Mouse (Mus musculus): ENCODE measurements at regions not wholly inside any gene's neighbourhood (a gene's known extent, or its start where the extent isn't known, plus 50 kb on each side); places are given as distances from the start of the nearest gene placed in this dataset.

- ATAC-seq: no peak
- Histone ChIP-seq H3K4me3 (replicated peaks) (no peak overlapping the region), H3K27ac (no peak overlapping the region), H3K27me3 (no peaks in the 10 kb centered on the region), H3K4me1 (replicated peaks) (peaks cover 19% of the 10 kb centered on the region), H3K36me3 (no peaks in the 10 kb centered on the region), H3K4me2 (replicated peaks) (no peak overlapping the region), H3K9me3 (no peaks in the 10 kb centered on the region), H3K9ac (replicated peaks) (no peak overlapping the region)
- 89% methylated on average over 10 of the region's 10 CpGs for WGBS
Observed at GRCm38 (mm10) chr17:63806360-63806759, 56.5 kb upstream of the Fer start.

DNA sequence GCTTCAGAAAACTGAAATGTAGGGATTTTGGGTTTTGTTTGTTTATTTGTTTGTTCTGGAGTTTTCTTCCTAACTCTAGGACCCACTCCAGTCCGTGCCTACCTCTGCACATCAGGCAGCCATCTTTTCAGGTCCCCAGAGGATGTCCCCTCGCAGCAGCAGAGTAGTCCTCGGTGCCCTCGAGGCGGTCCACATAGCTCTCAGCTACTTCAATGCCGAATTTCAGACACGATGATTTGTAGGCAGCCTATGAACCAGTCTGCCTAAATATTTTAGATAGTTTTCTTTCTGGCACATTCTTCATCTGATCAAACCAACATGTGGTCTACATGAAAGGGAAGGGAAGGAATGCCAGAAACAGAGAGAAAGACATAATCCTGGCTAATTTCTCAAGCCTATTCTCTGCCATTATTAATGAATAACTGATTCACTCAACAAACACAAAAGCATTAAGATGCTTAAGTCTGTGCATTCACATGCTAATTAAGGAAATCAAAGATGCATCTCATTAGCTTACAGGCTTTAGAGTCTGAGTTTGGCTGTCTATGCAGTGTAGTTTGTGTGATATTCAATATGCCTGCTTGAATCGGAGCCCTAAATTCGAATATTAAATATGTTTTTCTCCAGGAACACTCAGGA, 55.2 kb upstream of the Fer start:
- Histone ChIP-seq H3K36me3 (no peaks in the 10 kb centered on the region), H3K4me1 (replicated peaks) (peaks cover 24% of the 10 kb centered on the region), H3K9ac (replicated peaks) (no peak overlapping the region), H3K9me3 (no peaks in the 10 kb centered on the region), H3K4me2 (replicated peaks) (no peak overlapping the region), H3K4me3 (replicated peaks) (no peak overlapping the region), H3K27ac (no peak overlapping the region; the same call in 1 of the 2 replicates), H3K27me3 (no peaks in the 10 kb centered on the region)
- 24% methylated on average over 9 of the region's 9 CpGs for WGBS
- peak; percentile 85 for ATAC-seq

DNA sequence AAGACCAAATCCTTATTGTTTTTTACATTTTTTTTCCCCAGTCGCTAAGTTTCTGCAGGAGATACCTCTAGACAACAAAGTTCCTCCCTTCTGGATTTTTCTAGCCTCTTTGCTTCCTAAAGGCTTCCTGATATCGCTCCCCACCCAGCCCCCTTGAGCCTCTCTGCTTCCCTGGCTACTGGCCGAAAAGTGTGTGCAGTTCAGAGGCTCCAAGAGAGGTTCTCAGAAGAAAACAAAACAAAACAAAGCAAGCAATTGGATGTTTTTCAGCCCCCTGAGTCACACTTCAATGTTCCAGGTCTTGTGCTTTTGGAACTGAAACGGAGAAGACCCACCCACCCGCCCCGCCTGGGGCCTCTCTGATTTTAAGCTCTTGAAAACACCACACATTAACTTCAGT, 54.1 kb upstream of the Fer start:
- peaks cover 25% of the 10 kb centered on the region for H3K4me1 ChIP-seq (replicated peaks)
- WGBS: 28% methylated on average over 6 of the region's 6 CpGs
- H3K4me3 ChIP-seq (replicated peaks): no peak overlapping the region
- no peaks in the 10 kb centered on the region for H3K27me3 ChIP-seq
- no peak overlapping the region for H3K4me2 ChIP-seq (replicated peaks)
- H3K27ac ChIP-seq: no peak overlapping the region
- no peak for ATAC-seq
- no peak overlapping the region for H3K9ac ChIP-seq (replicated peaks)
- no peaks in the 10 kb centered on the region for H3K36me3 ChIP-seq
- no peaks in the 10 kb centered on the region for H3K9me3 ChIP-seq

- WGBS: 53% methylated on average over 9 of the region's 9 CpGs
Observed at GRCm38 (mm10) chr17:63811246-63811785, 51.5 kb upstream of the Fer start.

DNA sequence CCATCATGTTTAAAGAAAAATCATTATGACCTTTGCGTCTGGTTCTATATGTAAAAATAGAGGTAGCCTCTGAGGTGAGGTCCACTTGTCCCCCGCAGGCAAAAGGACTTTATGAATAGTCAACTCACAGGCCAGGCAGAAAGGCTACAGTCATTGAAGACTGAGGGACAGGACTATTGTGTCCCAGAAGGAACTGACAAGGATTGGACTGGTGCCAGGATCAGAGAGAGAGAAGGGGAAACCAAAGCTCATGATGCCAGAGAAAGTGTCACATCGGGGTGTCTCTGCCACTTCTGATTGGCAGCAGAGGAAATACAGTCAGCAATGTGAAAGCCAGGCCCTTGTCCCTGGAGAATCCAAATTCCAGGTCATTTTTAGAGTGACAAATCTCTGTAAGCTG, 50.3 kb upstream of the Fer start:
- H3K4me3 ChIP-seq (replicated peaks): no peak overlapping the region
- H3K4me2 ChIP-seq (replicated peaks): no peak overlapping the region
- no peaks in the 10 kb centered on the region for H3K9me3 ChIP-seq
- no peak for ATAC-seq
- no peaks in the 10 kb centered on the region for H3K36me3 ChIP-seq
- H3K27me3 ChIP-seq: no peaks in the 10 kb centered on the region
- 70% methylated on average over 3 of the region's 3 CpGs for WGBS
- H3K4me1 ChIP-seq (replicated peaks): peaks cover 19% of the 10 kb centered on the region
- no peak overlapping the region for H3K27ac ChIP-seq
- H3K9ac ChIP-seq (replicated peaks): no peak overlapping the region

More at GRCm38 (mm10) chr17:63811246-63811785, 51.5 kb upstream of the Fer start:
- Histone ChIP-seq H3K4me2 (replicated peaks) (no peak overlapping the region), H3K36me3 (no peaks in the 10 kb centered on the region), H3K9ac (replicated peaks) (no peak overlapping the region), H3K4me1 (replicated peaks) (peaks cover 25% of the 10 kb centered on the region), H3K27me3 (no peaks in the 10 kb centered on the region), H3K27ac (no peak overlapping the region), H3K4me3 (replicated peaks) (no peak overlapping the region), H3K9me3 (no peaks in the 10 kb centered on the region)
- no peak for ATAC-seq
